Mouse (Mus musculus) olfactory bulb, adult 2 months (tissue): ENCODE measurements around the gene Pim1.

ENCODE experiments used
- CTCF ChIP-seq: fragments of 200-500 bp; IDR thresholded peaks from 2 replicates; pipeline ENCODE4 v1.5.1; 2012; ENCODE audit warnings: low read depth, mild to moderate bottlenecking, low read length, moderate library complexity; ENCODE audit not compliant: insufficient read depth
- POLR2A ChIP-seq: fragments of 200-500 bp; IDR thresholded peaks from 2 replicates; pipeline ENCODE4 v1.6.1; 2012; ENCODE audit warnings: mild to moderate bottlenecking, low read depth, low read length, moderate library complexity; ENCODE audit not compliant: insufficient read depth

- TF ChIP-seq CTCF (no peak), POLR2A (no peak)
Observed at GRCm38 (mm10) chr17:29514435-29514834, 23.9 kb downstream of the Pim1 start.
